Comparison of ENCODE assay signal across 10 mouse cellular contexts in genomic region chr7:116122981-116123596, GRCm38 (mm10). TPM values are rescaled to one million over a fixed set of nuclear protein-coding genes. Genes with fewer than 3 reads are reported as not detected.
DNase-seq lines count a peak whose midpoint lies in the region; ATAC-seq and TF ChIP-seq lines count a peak whose summit lies in the region.
"Had no signal": no experiment of that assay in that cellular context is flagged by ENCODE, and none has a peak within 500 bp of the region (broad histone marks: within the 10 kb centered on the region; RNA-seq: fewer than 3 reads in every experiment).

No protein-coding gene starts in this region.

- H3K27me3 ChIP-seq in hindbrain, embryonic 12.5 days: no peaks in the 10 kb centered on the region
- no peaks in the 10 kb centered on the region for H3K27me3 ChIP-seq in midbrain, postnatal 0 days (ENCODE audit: insufficient read depth, low read length)
- H3K27me3 ChIP-seq in stomach, postnatal 0 days (ENCODE audit: control insufficient read depth, insufficient read depth, low read length): no peaks in the 10 kb centered on the region

- no peak overlapping the region for H3K27ac ChIP-seq in hindbrain, embryonic 12.5 days
- no peak overlapping the region for H3K27ac ChIP-seq in midbrain, postnatal 0 days (ENCODE audit: low read depth, low read length)
- H3K27ac ChIP-seq in stomach, postnatal 0 days (replicated peaks): no peak overlapping the region
- no peak overlapping the region for H3K27ac ChIP-seq in gastrocnemius, adult 2 months
- H3K27ac ChIP-seq: kidney, postnatal 0 days had no signal

- 39% methylated on average over 13 of the region's 13 CpGs for WGBS in hindbrain, embryonic 12.5 days
- WGBS in midbrain, postnatal 0 days: 27% methylated on average over 13 of the region's 13 CpGs
- 60% methylated on average over 13 of the region's 13 CpGs for WGBS in stomach, postnatal 0 days

- H3K4me3 ChIP-seq in hindbrain, embryonic 12.5 days: no peak overlapping the region
- no peak overlapping the region for H3K4me3 ChIP-seq in midbrain, postnatal 0 days (ENCODE audit: low read depth, low read length)
- H3K4me3 ChIP-seq in stomach, postnatal 0 days (ENCODE audit: low read depth, low read length): no peak overlapping the region
- no peak overlapping the region for H3K4me3 ChIP-seq in gastrocnemius, adult 2 months

- TF ChIP-seq EP300 in stomach, postnatal 0 days (optimal IDR thresholded peaks at IDR 0.05): no peak

- H3K9ac ChIP-seq in hindbrain, embryonic 12.5 days: no peak overlapping the region
- H3K9ac ChIP-seq in midbrain, postnatal 0 days (replicated peaks; ENCODE audit: low read length, poor library complexity, severe bottlenecking): no peak overlapping the region
- no peak overlapping the region for H3K9ac ChIP-seq in stomach, postnatal 0 days (ENCODE audit: low read length)

- DNase-seq in left cerebral cortex, postnatal 4 days: peak; percentile 92
- no peak for DNase-seq in left cerebral cortex, adult 8-10 months (ENCODE audit: low spot score in 2 of 2)
- peak; percentile 74 for DNase-seq in brain, embryonic 18.5 days (ENCODE audit: low read depth, low spot score)
- DNase-seq in midbrain, postnatal 0 days (ENCODE audit: low spot score): peak; percentile 84
- DNase-seq in stomach, postnatal 0 days (ENCODE audit: low spot score): no peak
- no peak for DNase-seq in gastrocnemius, adult 2 months
- DNase-seq: cerebellum, adult 11-12 months; heart, postnatal 36 days had no signal

- 0 out of 2 replicates have a peak, but pooled peaks cover 4% of the 10 kb centered on the region for H3K9me3 ChIP-seq in hindbrain, embryonic 12.5 days (replicated peaks)
- H3K9me3 ChIP-seq in midbrain, postnatal 0 days (ENCODE audit: low read length): no peaks in the 10 kb centered on the region
- no peaks in the 10 kb centered on the region for H3K9me3 ChIP-seq in stomach, postnatal 0 days (ENCODE audit: control insufficient read depth, low read length)

- peaks cover 21% of the 10 kb centered on the region for H3K4me1 ChIP-seq in hindbrain, embryonic 12.5 days
- H3K4me1 ChIP-seq in midbrain, postnatal 0 days (ENCODE audit: insufficient read depth, low read length): no peaks in the 10 kb centered on the region
- no peaks in the 10 kb centered on the region for H3K4me1 ChIP-seq in stomach, postnatal 0 days (replicated peaks; ENCODE audit: control insufficient read depth, insufficient read depth)

- no peaks in the 10 kb centered on the region for H3K36me3 ChIP-seq in hindbrain, embryonic 12.5 days
- no peaks in the 10 kb centered on the region; the same call in 1 of the 2 replicates for H3K36me3 ChIP-seq in midbrain, postnatal 0 days (ENCODE audit: insufficient read depth, low read length)
- H3K36me3 ChIP-seq in stomach, postnatal 0 days (ENCODE audit: control insufficient read depth, insufficient read depth, low read length): no peaks in the 10 kb centered on the region

- ATAC-seq in hindbrain, embryonic 12.5 days (ENCODE audit: low FRiP score): peak; percentile 69
- peak; percentile 60; the same call in 1 of the 2 replicates for ATAC-seq in midbrain, postnatal 0 days (ENCODE audit: low FRiP score)
- no peak for ATAC-seq in stomach, postnatal 0 days (ENCODE audit: low FRiP score, low TSS enrichment)

- no peak for TF ChIP-seq CTCF in midbrain, postnatal 0 days (IDR thresholded peaks at IDR 0.05)
- TF ChIP-seq CTCF in stomach, postnatal 0 days (IDR thresholded peaks at IDR 0.05; ENCODE audit: low read depth): no peak
- no peak for TF ChIP-seq CTCF in gastrocnemius, adult 2 months (IDR thresholded peaks at IDR 0.05)

- H3K4me2 ChIP-seq in hindbrain, embryonic 12.5 days (replicated peaks): no peak overlapping the region
- no peak overlapping the region for H3K4me2 ChIP-seq in midbrain, postnatal 0 days (ENCODE audit: low read depth, low read length, poor library complexity, severe bottlenecking)
- no peak overlapping the region for H3K4me2 ChIP-seq in stomach, postnatal 0 days (replicated peaks; ENCODE audit: low read depth)

- intact Hi-C loops in left cerebral cortex, postnatal 4 days (cut with DNase I): no loop called here
- intact Hi-C loops in gastrocnemius, adult 2 months (cut with DNase I): no loop called here

RNA-seq across cellular contexts. Expression of gene Gm4353, which starts 38.7 kb away (rescaled TPM):
- 1 to 10 TPM; 3.9 to 4.6 TPM for total RNA-seq in left cerebral cortex, postnatal 4 days (2021)
- 1 to 10 TPM; 2.7 to 3.7 (median 3.2) TPM for total RNA-seq in left cerebral cortex, adult 8-10 months (2022)
- 0.41 and 0.90 TPM in 2 replicates for polyA plus RNA-seq in hindbrain, embryonic 12.5 days (2016; fragmentation: Nextera tagmentation; extraction: Ambion mirVana)
- 0.93 and 4.0 TPM in 2 replicates for total RNA-seq in midbrain, postnatal 0 days (2014; rRNA removed)
- 0.28 and 0.54 TPM in 2 replicates for polyA plus RNA-seq in midbrain, postnatal 0 days (2015; fragmentation: Nextera tagmentation; extraction: Ambion mirVana)
- 0.18 and 0.33 TPM in 2 replicates for polyA plus RNA-seq in stomach, postnatal 0 days (2015; fragmentation: Nextera tagmentation; extraction: Ambion mirVana)
- total RNA-seq in gastrocnemius, adult 2 months (2021): 1 to 10 TPM; 1.6 to 2.3 TPM

Comparison
In these comparisons a context has a peak if more than half of its experiments do, and no peak if none do; other contexts are left out.
1. DNase-seq: peak in left cerebral cortex, postnatal 4 days (single experiment), brain, embryonic 18.5 days (single experiment) and midbrain, postnatal 0 days (single experiment); none in left cerebral cortex, adult 8-10 months (0 of 2), stomach, postnatal 0 days (single experiment) and gastrocnemius, adult 2 months (single experiment).